Mouse (Mus musculus): ENCODE data around the gene Armc12. TPM values are rescaled to one million over a fixed set of nuclear protein-coding genes. Genes with fewer than 3 reads are reported as not detected.

Gene Armc12
- polyA plus RNA-seq (2016; fragmentation: Nextera tagmentation; extraction: Ambion mirVana): not detected in 2 replicates

DNA sequence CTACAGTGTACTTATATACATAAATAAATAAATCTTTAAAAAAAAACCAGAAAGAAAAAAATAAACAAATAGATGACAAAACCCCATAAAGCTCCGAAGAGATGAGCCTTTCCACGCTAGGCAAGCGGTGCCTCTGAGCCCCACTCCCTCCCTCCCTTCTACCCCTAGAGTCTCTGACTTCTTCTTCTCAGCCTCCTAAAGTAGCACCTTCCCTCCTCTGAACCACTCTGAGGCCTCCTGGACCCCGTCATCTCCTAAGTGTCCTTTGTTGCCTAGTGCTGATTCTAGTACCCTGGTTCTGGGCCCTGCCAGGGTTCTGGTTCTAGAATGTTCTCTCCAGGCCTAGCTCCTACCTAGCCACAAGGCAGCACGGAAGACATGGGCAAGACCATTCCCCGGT is at the start of gene Armc12:
Gene Armc12 (plus strand): TSS at position 301 of the 400 bp plus-strand sequence.
- Histone ChIP-seq H3K4me1 (peaks cover 28% of the 10 kb centered on the region), H3K27me3 (replicated peaks; ENCODE audit: low read depth, poor library complexity, severe bottlenecking) (peaks cover 35% of the 10 kb centered on the region), H3K36me3 (replicated peaks) (no peaks in the 10 kb centered on the region), H3K4me3 (peak within 1 kb of the TSS; percentile 44), H3K9me3 (no peaks in the 10 kb centered on the region), H3K27ac (replicated peaks) (no peak within 1 kb of the TSS)
- DNase-seq (ENCODE audit: low spot score): no peak
- 84% methylated on average over 6 of the region's 6 CpGs for WGBS

DNA sequence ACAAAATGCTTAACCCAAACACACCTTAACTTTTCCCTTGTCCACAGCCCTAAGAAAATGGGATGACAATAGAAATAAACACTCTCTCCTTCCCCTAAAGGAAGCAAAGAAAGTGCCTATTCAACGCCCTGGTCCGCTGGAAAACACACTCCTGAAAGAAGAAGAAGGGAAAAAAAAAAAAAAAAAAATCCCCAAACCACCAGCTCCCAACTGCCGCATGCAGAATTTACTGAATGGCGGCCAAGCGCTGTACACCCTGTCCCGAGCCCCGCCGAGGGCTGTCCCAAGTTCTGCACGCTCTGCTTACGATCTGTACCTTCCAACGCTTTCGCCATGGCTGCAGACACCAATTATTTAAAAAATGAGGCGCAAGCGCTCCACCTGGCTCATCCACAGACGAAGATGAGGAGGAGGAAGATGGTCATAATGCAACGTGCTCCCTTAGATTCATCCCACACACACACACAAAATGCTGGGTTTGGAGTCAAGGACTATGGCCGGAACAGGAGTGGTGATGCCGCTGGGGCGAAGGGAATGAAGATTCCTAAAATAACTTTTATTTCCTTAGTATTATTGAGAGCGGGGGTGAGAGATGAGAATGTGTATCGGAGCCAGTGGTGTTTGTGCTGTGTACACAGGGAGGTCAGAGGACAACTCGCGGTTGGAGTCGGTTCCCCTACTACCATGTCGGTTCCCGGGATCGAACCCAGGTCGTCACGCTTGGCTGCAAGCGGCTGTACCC is 45.7 kb upstream of the Armc12 start:
- Histone ChIP-seq H3K27ac (replicated peaks) (peak overlapping the region; percentile 94), H3K4me1 (peaks cover 38% of the 10 kb centered on the region), H3K27me3 (replicated peaks; ENCODE audit: low read depth, poor library complexity, severe bottlenecking) (no peaks in the 10 kb centered on the region), H3K36me3 (replicated peaks) (peaks cover 11% of the 10 kb centered on the region), H3K9me3 (no peaks in the 10 kb centered on the region), H3K4me3 (peak overlapping the region; percentile 94)
- DNase-seq (ENCODE audit: low spot score): peak; percentile 72
- WGBS: 11% methylated on average over 30 of the region's 30 CpGs

- peak; percentile 71 for DNase-seq (ENCODE audit: low spot score)
Observed at GRCm38 (mm10) chr17:28485446-28485948, 45.1 kb upstream of the Armc12 start.

DNA sequence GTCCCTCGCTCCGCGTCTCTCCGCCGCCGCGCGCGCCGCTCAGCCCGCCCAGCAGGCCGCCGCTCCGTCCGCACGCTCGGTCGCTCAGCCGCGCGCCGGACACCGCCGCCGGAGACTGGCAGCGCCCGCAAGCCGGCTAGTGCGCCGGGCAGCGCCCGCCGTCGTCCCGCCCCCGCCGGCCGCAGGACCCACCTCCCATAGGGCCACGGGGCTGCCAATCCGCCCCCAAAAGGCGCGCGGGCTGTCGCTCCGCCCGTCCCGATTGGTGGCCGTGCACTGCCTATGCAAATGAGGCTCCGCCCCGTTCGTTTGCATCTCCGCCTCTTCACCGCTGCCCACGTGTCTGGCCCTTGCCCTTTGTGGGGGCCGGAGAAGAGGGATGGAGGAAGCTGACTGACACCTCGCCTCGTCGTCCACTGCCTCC is 44.6 kb upstream of the Armc12 start:
- Histone ChIP-seq H3K27me3 (replicated peaks; ENCODE audit: low read depth, poor library complexity, severe bottlenecking) (no peaks in the 10 kb centered on the region), H3K9me3 (no peaks in the 10 kb centered on the region), H3K27ac (replicated peaks) (peak overlapping the region; percentile 94), H3K4me3 (peak overlapping the region; percentile 94), H3K4me1 (peaks cover 38% of the 10 kb centered on the region), H3K36me3 (replicated peaks) (peaks cover 2% of the 10 kb centered on the region; the same call in 1 of the 2 replicates)
- WGBS: 2% methylated on average over 58 of the region's 58 CpGs
- peak; percentile 99 for DNase-seq (ENCODE audit: low spot score)

More at GRCm38 (mm10) chr17:28485446-28485948, 45.1 kb upstream of the Armc12 start:
- H3K27ac ChIP-seq (replicated peaks): peak overlapping the region; percentile 94
- H3K27me3 ChIP-seq (replicated peaks; ENCODE audit: low read depth, poor library complexity, severe bottlenecking): no peaks in the 10 kb centered on the region
- peaks cover 7% of the 10 kb centered on the region for H3K36me3 ChIP-seq (replicated peaks)
- under 1% methylated on average over 75 of the region's 77 CpGs for WGBS
- H3K4me1 ChIP-seq: peaks cover 38% of the 10 kb centered on the region
- no peaks in the 10 kb centered on the region for H3K9me3 ChIP-seq
- H3K4me3 ChIP-seq: peak overlapping the region; percentile 94

DNA sequence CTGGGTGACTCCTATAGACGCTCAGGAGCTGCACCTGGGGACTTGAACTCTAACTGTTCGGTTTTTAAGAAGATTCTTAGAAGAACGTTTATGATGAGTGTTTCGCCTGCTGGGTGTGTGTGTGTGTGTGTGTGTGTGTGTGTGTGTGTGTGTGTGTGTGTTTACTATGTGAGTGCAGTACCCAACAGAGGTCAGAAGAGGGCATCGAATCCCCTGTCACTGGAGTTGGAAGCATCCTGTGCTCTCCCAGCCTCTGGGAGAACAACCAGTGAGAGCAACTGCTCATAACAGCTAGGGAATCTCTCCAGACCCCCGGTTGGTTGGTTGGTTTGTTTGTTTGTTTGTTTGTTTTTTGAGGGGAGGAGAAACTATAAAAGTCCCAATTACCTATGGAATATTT is 43.9 kb upstream of the Armc12 start:
- Histone ChIP-seq H3K27me3 (replicated peaks; ENCODE audit: low read depth, poor library complexity, severe bottlenecking) (no peaks in the 10 kb centered on the region), H3K27ac (replicated peaks) (0 out of 2 replicates have a peak overlapping the region, but pooled peaks have one; percentile 94), H3K4me1 (peaks cover 46% of the 10 kb centered on the region), H3K9me3 (no peaks in the 10 kb centered on the region), H3K36me3 (replicated peaks) (no peaks in the 10 kb centered on the region), H3K4me3 (peak overlapping the region; percentile 94)
- DNase-seq (ENCODE audit: low spot score): peak; percentile 19
- 78% methylated on average over 6 of the region's 6 CpGs for WGBS

GRCm38 (mm10) chr17:28487584-28488257 is 42.9 kb upstream of the Armc12 start:
- Histone ChIP-seq H3K4me1 (peaks cover 42% of the 10 kb centered on the region), H3K27ac (replicated peaks) (no peak overlapping the region), H3K27me3 (replicated peaks; ENCODE audit: low read depth, poor library complexity, severe bottlenecking) (no peaks in the 10 kb centered on the region), H3K36me3 (replicated peaks) (no peaks in the 10 kb centered on the region), H3K4me3 (no peak overlapping the region), H3K9me3 (no peaks in the 10 kb centered on the region)
- DNase-seq (ENCODE audit: low spot score): no peak
- 94% methylated on average over 18 of the region's 18 CpGs for WGBS

GRCm38 (mm10) chr17:28488258-28489013 is 42.2 kb upstream of the Armc12 start:
- 78% methylated on average over 7 of the region's 7 CpGs for WGBS
- Histone ChIP-seq H3K27me3 (replicated peaks; ENCODE audit: low read depth, poor library complexity, severe bottlenecking) (no peaks in the 10 kb centered on the region), H3K36me3 (replicated peaks) (no peaks in the 10 kb centered on the region), H3K4me1 (peaks cover 38% of the 10 kb centered on the region), H3K9me3 (no peaks in the 10 kb centered on the region), H3K27ac (replicated peaks) (no peak overlapping the region), H3K4me3 (no peak overlapping the region)
- DNase-seq (ENCODE audit: low spot score): no peak

- Histone ChIP-seq H3K27ac (replicated peaks) (no peak overlapping the region), H3K9me3 (0 out of 2 replicates have a peak, but pooled peaks cover 2% of the 10 kb centered on the region), H3K27me3 (replicated peaks; ENCODE audit: low read depth, poor library complexity, severe bottlenecking) (no peaks in the 10 kb centered on the region), H3K36me3 (replicated peaks) (no peaks in the 10 kb centered on the region), H3K4me1 (peaks cover 26% of the 10 kb centered on the region), H3K4me3 (no peak overlapping the region)
- WGBS: 78% methylated on average over 14 of the region's 14 CpGs
- no peak for DNase-seq (ENCODE audit: low spot score)
Observed at GRCm38 (mm10) chr17:28491035-28491770, 39.4 kb upstream of the Armc12 start.

DNA sequence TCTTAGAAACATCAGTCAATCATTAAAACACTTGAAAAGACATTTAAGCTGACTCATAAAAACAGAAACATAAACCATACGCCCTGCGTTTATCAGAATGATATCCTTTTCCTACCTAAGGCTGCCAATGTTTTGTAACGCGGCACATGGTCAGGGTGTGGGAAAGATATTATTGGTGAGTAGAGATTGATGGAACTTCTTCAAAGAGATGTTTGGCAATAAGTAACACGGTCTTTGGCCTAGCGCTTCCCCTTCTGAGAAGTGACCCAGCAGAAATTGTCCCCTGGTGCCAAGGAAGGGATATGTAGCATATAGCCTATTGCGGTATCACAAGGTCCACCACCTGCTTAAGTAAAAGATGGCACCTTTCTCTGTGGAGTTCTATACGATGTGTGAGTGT is 34.8 kb upstream of the Armc12 start:
- 94% methylated on average over 8 of the region's 8 CpGs for WGBS
- peaks cover 14% of the 10 kb centered on the region; the same call in 1 of the 2 replicates for H3K9me3 ChIP-seq
- no peak for DNase-seq (ENCODE audit: low spot score)
- H3K4me1 ChIP-seq: peaks cover 10% of the 10 kb centered on the region
- no peak overlapping the region for H3K27ac ChIP-seq (replicated peaks)
- H3K4me3 ChIP-seq: no peak overlapping the region
- H3K36me3 ChIP-seq (replicated peaks): no peaks in the 10 kb centered on the region
- H3K27me3 ChIP-seq (replicated peaks; ENCODE audit: low read depth, poor library complexity, severe bottlenecking): no peaks in the 10 kb centered on the region

DNA sequence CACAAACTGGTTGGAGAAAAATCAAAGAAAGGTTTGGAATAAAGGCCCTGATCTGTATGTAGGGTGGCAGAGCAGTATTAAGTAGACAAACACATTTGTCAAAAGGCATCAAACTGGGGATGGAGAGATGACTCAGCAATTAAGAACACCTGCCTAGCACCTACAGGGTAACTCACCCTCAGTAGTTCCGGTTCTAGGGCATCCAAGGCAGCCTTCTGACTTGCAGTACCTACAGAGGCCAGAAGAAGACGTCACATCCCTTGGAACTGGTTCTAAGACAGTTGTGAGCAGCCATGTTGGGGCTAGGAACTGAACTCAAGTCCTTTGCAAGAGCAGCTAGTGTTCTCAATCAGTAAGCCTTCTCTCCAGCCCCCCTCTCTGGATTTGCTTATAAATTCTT is 31.4 kb upstream of the Armc12 start:
- H3K4me1 ChIP-seq: 0 out of 2 replicates have a peak, but pooled peaks cover 2% of the 10 kb centered on the region
- H3K27me3 ChIP-seq (replicated peaks; ENCODE audit: low read depth, poor library complexity, severe bottlenecking): no peaks in the 10 kb centered on the region
- H3K4me3 ChIP-seq: no peak overlapping the region
- no peak overlapping the region for H3K27ac ChIP-seq (replicated peaks)
- H3K36me3 ChIP-seq (replicated peaks): no peaks in the 10 kb centered on the region
- WGBS: 68% methylated on average over 2 of the region's 2 CpGs
- H3K9me3 ChIP-seq: peaks cover 14% of the 10 kb centered on the region; the same call in 1 of the 2 replicates
- no peak for DNase-seq (ENCODE audit: low spot score)

- no peak for DNase-seq (ENCODE audit: low spot score)
- Histone ChIP-seq H3K27ac (replicated peaks) (no peak overlapping the region), H3K4me1 (0 out of 2 replicates have a peak, but pooled peaks cover 4% of the 10 kb centered on the region), H3K4me3 (no peak overlapping the region), H3K27me3 (replicated peaks; ENCODE audit: low read depth, poor library complexity, severe bottlenecking) (no peaks in the 10 kb centered on the region), H3K36me3 (replicated peaks) (no peaks in the 10 kb centered on the region), H3K9me3 (peaks cover 14% of the 10 kb centered on the region; the same call in 1 of the 2 replicates)
- WGBS: 75% methylated on average over 3 of the region's 3 CpGs
Observed at GRCm38 (mm10) chr17:28500465-28500864, 30.1 kb upstream of the Armc12 start.
